Comparison of ENCODE assay signal across 8 mouse cellular contexts in the genomic region with DNA sequence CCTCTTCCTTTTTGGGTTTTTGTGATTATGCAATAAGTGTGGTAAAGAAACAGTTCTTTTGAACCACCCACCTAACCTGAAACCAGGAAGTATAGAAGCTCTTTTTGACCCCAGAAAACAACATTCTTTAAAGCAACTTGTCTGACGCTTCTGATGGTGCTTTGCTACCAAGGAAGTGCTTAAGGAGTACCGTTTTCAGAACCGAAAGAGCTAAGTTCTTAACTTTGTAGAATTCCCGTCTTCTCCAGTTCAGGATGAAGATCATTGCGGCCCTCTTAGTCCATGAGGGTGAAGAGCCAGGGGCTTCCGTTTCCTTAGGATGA. TPM values are rescaled to one million over a fixed set of nuclear protein-coding genes. Genes with fewer than 3 reads are reported as not detected.
DNase-seq lines count a peak whose midpoint lies in the region; ATAC-seq and TF ChIP-seq lines count a peak whose summit lies in the region.

No protein-coding gene starts in this region.

- H3K36me3 ChIP-seq in kidney, adult 2 months (ENCODE audit: control insufficient read depth, insufficient read depth, low read length) = no peaks in the 10 kb centered on the region; the same call in 1 of the 2 replicates
- H3K36me3 ChIP-seq in hindbrain, embryonic 15.5 days = no peaks in the 10 kb centered on the region
- H3K36me3 ChIP-seq in midbrain, embryonic 14.5 days (ENCODE audit: control insufficient read depth, insufficient read depth, low read length) = peaks cover 12% of the 10 kb centered on the region

- H3K4me2 ChIP-seq in hindbrain, embryonic 15.5 days = peak overlapping the region; percentile 65
- peak overlapping the region; percentile 83 for H3K4me2 ChIP-seq in midbrain, embryonic 14.5 days (ENCODE audit: low read length)

- no peak for ATAC-seq in hindbrain, embryonic 15.5 days (ENCODE audit: low FRiP score, low read depth)
- ATAC-seq in midbrain, embryonic 14.5 days (ENCODE audit: low FRiP score, low TSS enrichment) = no peak

- 13% methylated on average over 6 of the region's 6 CpGs for WGBS in kidney, adult 2 months
- whole genome bisulfite sequencing in hindbrain, embryonic 15.5 days = 69% methylated on average over 6 of the region's 6 CpGs
- WGBS in midbrain, embryonic 14.5 days = 79% methylated on average over 6 of the region's 6 CpGs

- no peaks in the 10 kb centered on the region for H3K27me3 ChIP-seq in kidney, adult 2 months (replicated peaks; ENCODE audit: control insufficient read depth, insufficient read depth, low read length)
- H3K27me3 ChIP-seq in hindbrain, embryonic 15.5 days = no peaks in the 10 kb centered on the region
- no peaks in the 10 kb centered on the region for H3K27me3 ChIP-seq in midbrain, embryonic 14.5 days (ENCODE audit: control insufficient read depth, insufficient read depth, low read length)

- H3K27ac ChIP-seq in kidney, adult 2 months (ENCODE audit: insufficient read depth, low read depth, low read length) = peak overlapping the region; percentile 91
- no peak overlapping the region for H3K27ac ChIP-seq in hindbrain, embryonic 15.5 days (replicated peaks)
- H3K27ac ChIP-seq in midbrain, embryonic 14.5 days (replicated peaks; ENCODE audit: low read depth, low read length) = no peak overlapping the region

- H3K9ac ChIP-seq in hindbrain, embryonic 15.5 days = 0 out of 2 replicates have a peak overlapping the region, but pooled peaks have one; percentile 27
- no peak overlapping the region; the same call in 1 of the 2 replicates for H3K9ac ChIP-seq in midbrain, embryonic 14.5 days (replicated peaks; ENCODE audit: low read length)

- TF ChIP-seq CTCF in kidney, adult 2 months (conservative IDR thresholded peaks at IDR 0.05; ENCODE audit: insufficient read depth, insufficient read length, low read depth, low read length) = no peak

- no peak for DNase-seq in kidney, adult 2 months
- no peak for DNase-seq in kidney, postnatal 4 days
- peak; percentile 15 for DNase-seq in Muller cell, postnatal 12 days (ENCODE audit: inconsistent ontology term)
- DNase-seq in midbrain, embryonic 14.5 days = no peak
- no peak for DNase-seq in ovary, adult 18-20 months (ENCODE audit: low spot score)
- no peak for DNase-seq in thymus, adult 18-20 months
- DNase-seq in spleen, postnatal 14 days (ENCODE audit: low spot score in 2 of 2) = no peak

- TF ChIP-seq POLR2A in kidney, adult 2 months (IDR thresholded peaks at IDR 0.05; ENCODE audit: low read depth, low read length) = no peak

- H3K9me3 ChIP-seq in hindbrain, embryonic 15.5 days = no peaks in the 10 kb centered on the region
- H3K9me3 ChIP-seq in midbrain, embryonic 14.5 days (ENCODE audit: control insufficient read depth, low read length) = no peaks in the 10 kb centered on the region

- peak overlapping the region; percentile 75; the same call in 1 of the 2 replicates for H3K4me3 ChIP-seq in kidney, adult 2 months (ENCODE audit: insufficient read depth, low read depth, low read length)
- peak overlapping the region; percentile 92 for H3K4me3 ChIP-seq in hindbrain, embryonic 15.5 days
- H3K4me3 ChIP-seq in midbrain, embryonic 14.5 days (replicated peaks; ENCODE audit: low read depth, low read length) = peak overlapping the region; percentile 98; the same call in 1 of the 2 replicates

- peaks cover 22% of the 10 kb centered on the region; the same call in 1 of the 2 replicates for H3K4me1 ChIP-seq in kidney, adult 2 months (ENCODE audit: control insufficient read depth, insufficient read depth, low read length)
- peaks cover 43% of the 10 kb centered on the region for H3K4me1 ChIP-seq in hindbrain, embryonic 15.5 days (replicated peaks)
- H3K4me1 ChIP-seq in midbrain, embryonic 14.5 days (ENCODE audit: control insufficient read depth, insufficient read depth, low read length) = peaks cover 15% of the 10 kb centered on the region; the same call in 1 of the 2 replicates

RNA-seq across cellular contexts. Expression of a gene that starts 1.1 kb away (rescaled TPM):
- 63.0 and 64.9 TPM in 2 replicates for polyA plus RNA-seq in kidney, adult 2 months (2012; rRNA removed)
- polyA plus RNA-seq in hindbrain, embryonic 15.5 days (2015; fragmentation: Nextera tagmentation; extraction: Ambion mirVana) = 42.6 and 43.1 TPM in 2 replicates
- polyA plus RNA-seq in midbrain, embryonic 14.5 days (2014; fragmentation: Nextera tagmentation; extraction: Ambion mirVana) = 42.7 and 45.5 TPM in 2 replicates
